Mouse (Mus musculus): ENCODE results near the gene Scube3. TPM values are rescaled to one million over a fixed set of nuclear protein-coding genes. Genes with fewer than 3 reads are reported as not detected.

The Scube3 gene
- polyA plus RNA-seq, 1 experiment from 2014 or later: 4.8 TPM

GRCm38 (mm10) chr17:28176775-28177539 lies 35.0 kb downstream of the Scube3 start, which contains the start of gene Zfp523:
Gene Zfp523, plus strand, starts transcription at chr17:28177129.
- peak; percentile 85 for ATAC-seq (ENCODE audit: insufficient number of reproducible peaks, insufficient read depth, low FRiP score, low read depth)
- peak within 1 kb of the TSS; percentile 93 for H3K27ac ChIP-seq (ENCODE audit: low read length)
- H3K9me3 ChIP-seq (ENCODE audit: control insufficient read depth, low read depth, low read length): no peaks in the 10 kb centered on the region
- H3K4me2 ChIP-seq (replicated peaks; ENCODE audit: low read depth, low read length): peak within 1 kb of the TSS; percentile 91
- under 1% methylated on average over 80 of the region's 82 CpGs for WGBS
- peak within 1 kb of the TSS; percentile 80 for H3K4me3 ChIP-seq (ENCODE audit: low read depth, low read length)
- H3K9ac ChIP-seq (replicated peaks; ENCODE audit: low read depth, low read length): peak within 1 kb of the TSS; percentile 88
- 0 out of 2 replicates have a peak, but pooled peaks cover 4% of the 10 kb centered on the region for H3K36me3 ChIP-seq (ENCODE audit: control insufficient read depth, insufficient read depth, low read length)
- no peaks in the 10 kb centered on the region for H3K27me3 ChIP-seq (ENCODE audit: control insufficient read depth, insufficient read depth, low read length)
- H3K4me1 ChIP-seq (ENCODE audit: control insufficient read depth, insufficient read depth, low read length): peaks cover 45% of the 10 kb centered on the region

GRCm38 (mm10) chr17:28177540-28178046 lies 35.7 kb downstream of the Scube3 start:
- Histone ChIP-seq H3K27ac (ENCODE audit: low read length) (peak overlapping the region; percentile 93), H3K27me3 (ENCODE audit: control insufficient read depth, insufficient read depth, low read length) (no peaks in the 10 kb centered on the region), H3K4me2 (replicated peaks; ENCODE audit: low read depth, low read length) (peak overlapping the region; percentile 91), H3K9ac (replicated peaks; ENCODE audit: low read depth, low read length) (peak overlapping the region; percentile 88), H3K4me3 (ENCODE audit: low read depth, low read length) (peak overlapping the region; percentile 80), H3K9me3 (ENCODE audit: control insufficient read depth, low read depth, low read length) (no peaks in the 10 kb centered on the region), H3K4me1 (ENCODE audit: control insufficient read depth, insufficient read depth, low read length) (peaks cover 38% of the 10 kb centered on the region), H3K36me3 (ENCODE audit: control insufficient read depth, insufficient read depth, low read length) (0 out of 2 replicates have a peak, but pooled peaks cover 4% of the 10 kb centered on the region)
- peak; percentile 74 for ATAC-seq (ENCODE audit: insufficient number of reproducible peaks, insufficient read depth, low FRiP score, low read depth)
- 14% methylated on average over 11 of the region's 22 CpGs for WGBS

GRCm38 (mm10) chr17:28180331-28180730 lies 38.4 kb downstream of the Scube3 start:
- WGBS: 57% methylated on average over 4 of the region's 4 CpGs
- Histone ChIP-seq H3K27me3 (ENCODE audit: control insufficient read depth, insufficient read depth, low read length) (no peaks in the 10 kb centered on the region), H3K36me3 (ENCODE audit: control insufficient read depth, insufficient read depth, low read length) (0 out of 2 replicates have a peak, but pooled peaks cover 4% of the 10 kb centered on the region), H3K4me1 (ENCODE audit: control insufficient read depth, insufficient read depth, low read length) (peaks cover 32% of the 10 kb centered on the region; the same call in 1 of the 2 replicates), H3K27ac (ENCODE audit: low read length) (no peak overlapping the region), H3K4me3 (ENCODE audit: low read depth, low read length) (no peak overlapping the region), H3K9me3 (ENCODE audit: control insufficient read depth, low read depth, low read length) (no peaks in the 10 kb centered on the region), H3K4me2 (replicated peaks; ENCODE audit: low read depth, low read length) (no peak overlapping the region), H3K9ac (replicated peaks; ENCODE audit: low read depth, low read length) (no peak overlapping the region)
- ATAC-seq (ENCODE audit: insufficient number of reproducible peaks, insufficient read depth, low FRiP score, low read depth): no peak

- no peak for ATAC-seq (ENCODE audit: insufficient number of reproducible peaks, insufficient read depth, low FRiP score, low read depth)
- Histone ChIP-seq H3K4me1 (ENCODE audit: control insufficient read depth, insufficient read depth, low read length) (peaks cover 31% of the 10 kb centered on the region; the same call in 1 of the 2 replicates), H3K4me3 (ENCODE audit: low read depth, low read length) (no peak overlapping the region), H3K9me3 (ENCODE audit: control insufficient read depth, low read depth, low read length) (no peaks in the 10 kb centered on the region), H3K36me3 (ENCODE audit: control insufficient read depth, insufficient read depth, low read length) (0 out of 2 replicates have a peak, but pooled peaks cover 4% of the 10 kb centered on the region), H3K27me3 (ENCODE audit: control insufficient read depth, insufficient read depth, low read length) (no peaks in the 10 kb centered on the region), H3K4me2 (replicated peaks; ENCODE audit: low read depth, low read length) (no peak overlapping the region), H3K27ac (ENCODE audit: low read length) (no peak overlapping the region), H3K9ac (replicated peaks; ENCODE audit: low read depth, low read length) (no peak overlapping the region)
- WGBS: 61% methylated on average over 15 of the region's 15 CpGs
Measured at GRCm38 (mm10) chr17:28180783-28181544, 39.0 kb downstream of the Scube3 start.

GRCm38 (mm10) chr17:28184971-28185638 lies 43.2 kb downstream of the Scube3 start:
- Histone ChIP-seq H3K4me2 (replicated peaks; ENCODE audit: low read depth, low read length) (no peak overlapping the region), H3K36me3 (ENCODE audit: control insufficient read depth, insufficient read depth, low read length) (peaks cover 7% of the 10 kb centered on the region), H3K27me3 (ENCODE audit: control insufficient read depth, insufficient read depth, low read length) (no peaks in the 10 kb centered on the region), H3K27ac (ENCODE audit: low read length) (no peak overlapping the region), H3K9me3 (ENCODE audit: control insufficient read depth, low read depth, low read length) (no peaks in the 10 kb centered on the region), H3K9ac (replicated peaks; ENCODE audit: low read depth, low read length) (no peak overlapping the region), H3K4me3 (ENCODE audit: low read depth, low read length) (no peak overlapping the region), H3K4me1 (ENCODE audit: control insufficient read depth, insufficient read depth, low read length) (peaks cover 14% of the 10 kb centered on the region; the same call in 1 of the 2 replicates)
- ATAC-seq (ENCODE audit: insufficient number of reproducible peaks, insufficient read depth, low FRiP score, low read depth): no peak
- WGBS: 68% methylated on average over 7 of the region's 7 CpGs

GRCm38 (mm10) chr17:28188313-28188712 lies 46.4 kb downstream of the Scube3 start:
- Histone ChIP-seq H3K27me3 (ENCODE audit: control insufficient read depth, insufficient read depth, low read length) (no peaks in the 10 kb centered on the region), H3K4me2 (replicated peaks; ENCODE audit: low read depth, low read length) (no peak overlapping the region), H3K9ac (replicated peaks; ENCODE audit: low read depth, low read length) (no peak overlapping the region), H3K4me3 (ENCODE audit: low read depth, low read length) (no peak overlapping the region), H3K36me3 (ENCODE audit: control insufficient read depth, insufficient read depth, low read length) (peaks cover 11% of the 10 kb centered on the region), H3K9me3 (ENCODE audit: control insufficient read depth, low read depth, low read length) (no peaks in the 10 kb centered on the region), H3K4me1 (ENCODE audit: control insufficient read depth, insufficient read depth, low read length) (0 out of 2 replicates have a peak, but pooled peaks cover 2% of the 10 kb centered on the region), H3K27ac (ENCODE audit: low read length) (no peak overlapping the region)
- no peak for ATAC-seq (ENCODE audit: insufficient number of reproducible peaks, insufficient read depth, low FRiP score, low read depth)
- 82% methylated on average over 5 of the region's 5 CpGs for WGBS

GRCm38 (mm10) chr17:28192754-28193153 lies 50.8 kb downstream of the Scube3 start:
- ATAC-seq (ENCODE audit: insufficient number of reproducible peaks, insufficient read depth, low FRiP score, low read depth): no peak
- no peak overlapping the region for H3K4me3 ChIP-seq (ENCODE audit: low read depth, low read length)
- H3K9ac ChIP-seq (replicated peaks; ENCODE audit: low read depth, low read length): no peak overlapping the region
- no peaks in the 10 kb centered on the region for H3K9me3 ChIP-seq (ENCODE audit: control insufficient read depth, low read depth, low read length)
- no peaks in the 10 kb centered on the region for H3K27me3 ChIP-seq (ENCODE audit: control insufficient read depth, insufficient read depth, low read length)
- no peak overlapping the region for H3K27ac ChIP-seq (ENCODE audit: low read length)
- H3K36me3 ChIP-seq (ENCODE audit: control insufficient read depth, insufficient read depth, low read length): peaks cover 33% of the 10 kb centered on the region
- WGBS: 61% methylated on average over 1 of the region's 1 CpGs
- no peaks in the 10 kb centered on the region for H3K4me1 ChIP-seq (ENCODE audit: control insufficient read depth, insufficient read depth, low read length)
- no peak overlapping the region for H3K4me2 ChIP-seq (replicated peaks; ENCODE audit: low read depth, low read length)

- no peak overlapping the region for H3K9ac ChIP-seq (replicated peaks; ENCODE audit: low read depth, low read length)
- H3K9me3 ChIP-seq (ENCODE audit: control insufficient read depth, low read depth, low read length): no peaks in the 10 kb centered on the region
- no peak overlapping the region for H3K4me2 ChIP-seq (replicated peaks; ENCODE audit: low read depth, low read length)
- 85% methylated on average over 3 of the region's 3 CpGs for WGBS
- no peaks in the 10 kb centered on the region for H3K27me3 ChIP-seq (ENCODE audit: control insufficient read depth, insufficient read depth, low read length)
- no peak for ATAC-seq (ENCODE audit: insufficient number of reproducible peaks, insufficient read depth, low FRiP score, low read depth)
- no peaks in the 10 kb centered on the region for H3K4me1 ChIP-seq (ENCODE audit: control insufficient read depth, insufficient read depth, low read length)
- no peak overlapping the region for H3K27ac ChIP-seq (ENCODE audit: low read length)
- H3K4me3 ChIP-seq (ENCODE audit: low read depth, low read length): no peak overlapping the region
- peaks cover 40% of the 10 kb centered on the region for H3K36me3 ChIP-seq (ENCODE audit: control insufficient read depth, insufficient read depth, low read length)
Measured at GRCm38 (mm10) chr17:28193559-28193958, 51.6 kb downstream of the Scube3 start.

Measured in stomach, embryonic 14.5 days (tissue).